Mouse (Mus musculus) embryonic fibroblast, embryonic 13.5 days (primary cell): ENCODE measurements around the gene Pde4dip.
A peak's percentile ranks its signal among the peaks of the same experiment; 100 is the strongest.

Source experiments
- CTCF ChIP-seq: IDR thresholded peaks from 2 replicates; pipeline ENCODE4 v1.5.1; 2011; ENCODE audit warnings: mild to moderate bottlenecking, control low read depth, low read length, moderate library complexity, borderline replicate concordance; ENCODE audit not compliant: insufficient read depth
- POLR2A ChIP-seq: IDR thresholded peaks from 2 replicates; pipeline ENCODE4 v1.6.1; 2011; ENCODE audit warnings: low read depth, mild to moderate bottlenecking, control low read depth, low read length, moderate library complexity

DNA sequence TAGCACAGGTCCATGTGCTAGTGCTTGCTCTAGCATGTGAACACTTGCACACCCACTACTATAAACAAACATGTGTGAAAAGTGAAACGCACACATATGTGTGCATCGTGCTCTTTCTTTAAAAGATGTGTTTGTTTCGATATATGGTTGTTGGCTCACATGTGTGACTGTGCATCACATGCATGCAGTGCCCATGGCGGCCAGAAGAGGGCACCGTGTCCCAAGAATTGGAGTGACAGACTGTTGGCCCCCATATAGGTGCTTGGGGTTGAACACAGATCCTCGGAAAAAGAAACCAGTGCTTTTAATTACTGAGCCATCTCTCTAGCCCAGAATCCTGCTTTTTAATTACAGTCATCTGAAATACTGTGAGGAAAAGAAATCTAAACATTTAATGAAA is 6.2 kb upstream of the Pde4dip start:
- TF ChIP-seq CTCF (peak; percentile 70; the same call in 1 of the 2 replicates), POLR2A (no peak)
